Mouse (Mus musculus) left cerebral cortex, adult 2 months (tissue): Measurements from ENCODE around the gene Tnni2. TPM values are rescaled to one million over a fixed set of nuclear protein-coding genes. Genes with fewer than 3 reads are reported as not detected.

Experiments used
- DNase-seq, 2 experiments: peaks; one replicate each; pipeline ENCODE4 v3.0.0; 2021 to 2022; ENCODE audit warnings: low spot score in 2 of 2, mixed read lengths in 1 of 2; ENCODE audit errors: extremely low spot score in 1 of 2
- H3K27ac ChIP-seq: fragments of 200-600 bp; 2 replicates; pipeline ENCODE4 v1.8.1; 2022
- H3K4me3 ChIP-seq: fragments of 200-600 bp; 2 replicates; pipeline ENCODE4 v1.8.1; 2022
- CTCF ChIP-seq: fragments of 200-600 bp; IDR thresholded peaks from 2 replicates; pipeline ENCODE4 v1.8.1; 2022; ENCODE audit warnings: antibody characterized with exemption, mild to moderate bottlenecking, moderate library complexity
- intact Hi-C: fragments of 180-260 bp; cut with DNase I; formaldehyde crosslinking; loops from one replicate; pipeline ENCODE4 v1.15.1; 2025
- total RNA-seq, 2 experiments: library from RNA; stranded (reverse); gene quantifications; 2 replicates each; pipeline ENCODE4 v1.2.3; 2021

Tnni2 gene
- total RNA-seq, 2 experiments from 2014 or later: 0.50 TPM; not detected in 1

- no peak for TF ChIP-seq CTCF
- intact Hi-C loops: no loop called here
- no peak for DNase-seq
- Histone ChIP-seq H3K27ac (no peak overlapping the region), H3K4me3 (no peak overlapping the region)
Measured at GRCm38 (mm10) chr7:142478574-142478973, 37.0 kb downstream of the Tnni2 start.

- H3K27ac ChIP-seq: no peak overlapping the region
- TF ChIP-seq CTCF: no peak
- H3K4me3 ChIP-seq: no peak overlapping the region
- intact Hi-C loops: no loop called here
- no peak for DNase-seq
Measured at GRCm38 (mm10) chr7:142479307-142479706, 37.7 kb downstream of the Tnni2 start.

DNA sequence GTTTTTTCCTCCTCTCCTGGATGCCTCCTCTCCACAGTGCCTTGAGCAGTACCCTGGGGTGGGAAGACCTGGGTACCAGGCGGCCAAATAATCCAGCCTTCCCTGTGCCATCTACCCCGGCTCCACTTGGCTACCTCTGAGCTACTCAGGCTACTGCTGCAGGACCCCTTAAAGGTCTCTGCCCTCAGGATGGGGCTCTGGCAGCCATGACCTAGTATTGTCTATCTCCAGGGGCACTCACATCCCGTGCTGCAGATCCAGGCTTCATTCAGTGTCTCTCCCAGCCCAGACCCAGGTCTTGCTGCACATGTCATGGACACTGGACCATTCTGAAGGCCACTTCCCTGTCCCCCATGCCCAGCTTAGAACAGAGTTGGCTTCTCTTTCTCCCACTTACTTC, 38.3 kb downstream of the Tnni2 start:
- DNase-seq: no peak
- Histone ChIP-seq H3K27ac (no peak overlapping the region), H3K4me3 (no peak overlapping the region)
- no peak for TF ChIP-seq CTCF
- intact Hi-C loops: no loop called here

GRCm38 (mm10) chr7:142480661-142481060, 39.1 kb downstream of the Tnni2 start:
- no peak overlapping the region for H3K4me3 ChIP-seq
- no peak for TF ChIP-seq CTCF
- no peak overlapping the region for H3K27ac ChIP-seq
- intact Hi-C loops: no loop called here
- DNase-seq: no peak

DNA sequence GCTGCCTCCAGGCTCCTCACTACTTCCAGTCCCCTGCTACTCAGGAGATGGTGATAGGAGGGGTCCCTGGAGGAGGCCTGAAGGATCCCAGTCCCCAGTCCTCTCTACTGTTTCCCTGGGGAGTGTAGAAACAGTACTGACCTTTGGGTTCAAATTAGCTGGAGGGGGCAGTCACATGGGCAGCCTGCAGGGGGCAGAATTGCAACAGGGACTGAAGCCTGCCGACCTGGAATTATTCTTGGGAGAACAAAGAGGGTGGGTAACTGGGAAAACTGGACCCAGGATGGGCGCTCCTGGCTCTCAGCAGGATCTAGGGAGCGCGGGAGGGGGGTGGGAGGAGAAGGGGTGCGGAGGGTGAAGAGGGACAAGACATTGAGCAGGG, 39.6 kb downstream of the Tnni2 start:
- peak in 1 of 2 experiments; percentile 38 for DNase-seq
- peak; percentile 62 for TF ChIP-seq CTCF
- peak overlapping the region; percentile 26 for H3K4me3 ChIP-seq
- no peak overlapping the region for H3K27ac ChIP-seq
- intact Hi-C loops: no loop called here

DNA sequence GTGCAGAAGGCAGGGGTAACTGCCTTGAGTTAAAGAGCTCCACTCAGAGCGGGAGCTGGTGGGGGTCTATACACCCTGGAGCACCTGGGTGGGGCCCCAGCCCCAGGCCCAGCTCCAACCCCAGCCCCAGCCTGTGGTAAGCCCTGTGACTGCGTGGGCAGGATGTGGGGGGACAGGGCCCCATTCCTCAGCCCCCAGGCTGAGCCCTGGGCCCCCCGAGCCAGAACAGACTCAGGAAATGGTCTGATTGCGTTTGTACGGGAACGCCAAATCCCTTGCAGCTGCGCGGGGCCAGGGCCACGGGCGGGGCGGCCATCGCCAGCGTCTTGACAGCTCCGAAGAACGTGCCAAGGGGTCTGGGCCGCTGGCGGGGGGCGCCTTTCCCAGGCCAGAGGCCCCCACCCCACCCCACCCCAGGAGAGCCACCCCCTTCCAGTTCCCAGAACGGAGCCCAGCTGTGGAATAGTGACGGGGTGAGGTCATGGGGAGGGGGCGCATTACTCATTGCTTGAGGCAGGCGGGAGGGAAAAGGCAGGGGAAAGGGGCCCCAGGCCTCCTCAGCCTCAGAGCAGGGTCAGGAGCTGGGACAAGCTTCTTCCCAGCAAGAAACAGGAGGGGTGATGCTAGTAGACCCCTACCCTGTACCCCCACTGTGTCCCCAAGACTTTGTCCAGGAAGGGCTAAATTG, 40.1 kb downstream of the Tnni2 start:
- Histone ChIP-seq H3K4me3 (peak overlapping the region; percentile 26), H3K27ac (peak overlapping the region; percentile 7; the same call in 1 of the 2 replicates)
- DNase-seq: no peak
- no peak for TF ChIP-seq CTCF
- intact Hi-C loops: no loop called here

GRCm38 (mm10) chr7:142482256-142482609, 40.6 kb downstream of the Tnni2 start:
- no peak for TF ChIP-seq CTCF
- Histone ChIP-seq H3K4me3 (no peak overlapping the region), H3K27ac (no peak overlapping the region)
- intact Hi-C loops: no loop called here
- no peak for DNase-seq

DNA sequence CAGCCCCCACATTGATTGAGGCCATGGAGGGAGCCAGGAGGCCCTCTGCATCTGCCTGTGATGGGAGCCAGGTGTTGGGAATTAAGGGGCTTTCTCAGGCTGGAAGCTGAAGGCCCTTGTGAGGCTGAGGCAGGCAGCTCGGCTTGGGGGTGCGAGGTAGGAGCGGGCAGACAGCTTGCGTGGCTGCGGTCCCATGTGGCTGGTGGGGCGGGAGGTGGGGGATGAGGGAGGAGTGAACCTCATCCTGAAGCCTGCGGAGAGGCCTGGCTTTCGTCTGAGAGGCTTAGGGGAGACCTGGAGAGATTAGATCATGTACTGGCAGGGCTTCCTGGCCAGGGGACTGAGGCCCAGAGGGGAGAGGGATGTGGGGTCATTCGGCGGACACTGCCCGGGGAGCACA, 41.5 kb downstream of the Tnni2 start:
- TF ChIP-seq CTCF: no peak
- DNase-seq: no peak
- intact Hi-C loops: no loop called here
- Histone ChIP-seq H3K27ac (no peak overlapping the region), H3K4me3 (no peak overlapping the region)

- intact Hi-C loops: no loop called here
- TF ChIP-seq CTCF: no peak
- no peak overlapping the region for H3K4me3 ChIP-seq
Measured at GRCm38 (mm10) chr7:142484780-142485179, 43.2 kb downstream of the Tnni2 start.

DNA sequence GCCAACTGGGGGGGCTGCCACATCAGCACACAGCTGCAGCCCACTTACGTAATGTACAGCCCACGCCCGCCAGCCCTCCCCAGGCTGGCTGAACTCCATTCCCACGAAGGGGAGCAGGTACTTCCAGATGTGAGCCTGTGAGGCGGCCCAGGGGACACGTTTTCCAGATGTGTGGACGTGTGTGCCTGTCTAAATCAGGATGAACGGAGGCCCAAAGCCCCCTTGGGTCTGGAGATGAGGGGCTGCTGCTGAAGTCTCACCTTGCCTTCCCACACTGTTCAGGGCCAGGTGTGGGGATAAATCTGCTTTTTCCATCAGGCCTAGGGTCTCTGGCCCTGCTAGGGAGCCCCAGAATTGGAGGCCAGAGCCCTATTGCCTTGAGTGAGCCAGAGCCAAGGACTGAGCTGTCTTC, 45.1 kb downstream of the Tnni2 start:
- TF ChIP-seq CTCF: no peak
- DNase-seq: no peak
- Histone ChIP-seq H3K4me3 (no peak overlapping the region), H3K27ac (no peak overlapping the region)
- intact Hi-C loops: loop anchor here (1.0 to 2.0 kb wide), 2 partner anchors 94 to 188 kb away; no protein-coding TSS in a partner anchor

More at GRCm38 (mm10) chr7:142484780-142485179, 43.2 kb downstream of the Tnni2 start:
- H3K27ac ChIP-seq: no peak overlapping the region
- no peak for DNase-seq

- intact Hi-C loops: loop anchor here (1.0 to 2.0 kb wide), 2 partner anchors 93 to 187 kb away; no protein-coding TSS in a partner anchor
- peak; percentile 59 for TF ChIP-seq CTCF
- H3K4me3 ChIP-seq: no peak overlapping the region
- no peak overlapping the region for H3K27ac ChIP-seq
- DNase-seq: peak in 1 of 2 experiments; percentile 24
Measured at GRCm38 (mm10) chr7:142487341-142487859, 45.8 kb downstream of the Tnni2 start.

- no peak overlapping the region for H3K4me3 ChIP-seq
- intact Hi-C loops: no loop called here
- TF ChIP-seq CTCF: no peak
- H3K27ac ChIP-seq: no peak overlapping the region
- DNase-seq: no peak
Measured at GRCm38 (mm10) chr7:142488053-142488452, 46.4 kb downstream of the Tnni2 start.

GRCm38 (mm10) chr7:142493535-142493934, 51.9 kb downstream of the Tnni2 start:
- Histone ChIP-seq H3K27ac (no peak overlapping the region), H3K4me3 (no peak overlapping the region)
- intact Hi-C loops: no loop called here
- no peak for TF ChIP-seq CTCF
- DNase-seq: no peak

Other genes with a start within 250 kb of the Tnni2 start
- not detected for gene Krtap5-3, start 240.4 kb upstream of the Tnni2 start, total RNA-seq
- gene Gm7579, start 229.9 kb upstream of the Tnni2 start, total RNA-seq: not detected
- gene Krtap5-5, start 211.8 kb upstream of the Tnni2 start, total RNA-seq: not detected
- not detected for gene Gm40460, start 200.7 kb upstream of the Tnni2 start, total RNA-seq
- gene Gm2431, start 183.5 kb upstream of the Tnni2 start, total RNA-seq: not detected
- not detected for gene Gm4559, start 167.4 kb upstream of the Tnni2 start, total RNA-seq
- not detected for gene Krtap5-1, start 144.7 kb upstream of the Tnni2 start, total RNA-seq
- gene Krtap5-4, start 138.3 kb upstream of the Tnni2 start, total RNA-seq: not detected
- 10 to 100 TPM; 31.4 to 36.1 TPM for gene Ifitm10, start 68.1 kb upstream of the Tnni2 start, total RNA-seq
- gene Gm49369, start 59.1 kb upstream of the Tnni2 start, total RNA-seq: 1 to 10 TPM; 4.3 to 4.5 TPM
- gene Ctsd, start 53.8 kb upstream of the Tnni2 start, total RNA-seq: 100 to 1,000 TPM; 304 TPM
- not detected for gene Syt8, start 7.0 kb upstream of the Tnni2 start, total RNA-seq
- 1 to 10 TPM; 3.4 to 7.1 TPM for gene Lsp1, start 19.0 kb downstream of the Tnni2 start, total RNA-seq
- not detected for gene Tnnt3, start 57.0 kb downstream of the Tnni2 start, total RNA-seq
- 1 to 10 TPM; 4.7 to 6.7 TPM for gene Mrpl23, start 90.9 kb downstream of the Tnni2 start, total RNA-seq
- gene Igf2, start 225.0 kb downstream of the Tnni2 start, total RNA-seq: 100 to 1,000 TPM in 1 of 2 experiments, 10 to 100 TPM in 1; 67.4 to 120 TPM
- under 1 TPM in 1 of 2 experiments, not detected in 1; 0.11 TPM for gene Gm49394, start 228.1 kb downstream of the Tnni2 start, total RNA-seq